Mouse (Mus musculus) T-helper 1 cell (primary cell): ENCODE measurements at regions not wholly inside any gene's neighbourhood (a gene's known extent, or its start where the extent isn't known, plus 50 kb on each side); places are given as distances from the start of the nearest gene placed in this dataset.

Source experiments
- in situ Hi-C: fragments of 300-600 bp; cut with MboI, MseI; formaldehyde crosslinking; loops from one replicate; pipeline ENCODE4 v1.15.1; 2025; ENCODE audit warnings: high pct_unique_total_duplicates

GRCm38 (mm10) chr16:82133955-82134665, 694.1 kb upstream of the Gm21833 start:
- in situ Hi-C loops: no loop called here

- in situ Hi-C loops: no loop called here
Observed at GRCm38 (mm10) chr16:82135255-82135654, 692.9 kb upstream of the Gm21833 start.

GRCm38 (mm10) chr16:82182797-82183196, 645.4 kb upstream of the Gm21833 start:
- in situ Hi-C loops: loop anchor here (10.0 kb wide), 1 partner anchor 1118 kb away; no protein-coding TSS in a partner anchor

DNA sequence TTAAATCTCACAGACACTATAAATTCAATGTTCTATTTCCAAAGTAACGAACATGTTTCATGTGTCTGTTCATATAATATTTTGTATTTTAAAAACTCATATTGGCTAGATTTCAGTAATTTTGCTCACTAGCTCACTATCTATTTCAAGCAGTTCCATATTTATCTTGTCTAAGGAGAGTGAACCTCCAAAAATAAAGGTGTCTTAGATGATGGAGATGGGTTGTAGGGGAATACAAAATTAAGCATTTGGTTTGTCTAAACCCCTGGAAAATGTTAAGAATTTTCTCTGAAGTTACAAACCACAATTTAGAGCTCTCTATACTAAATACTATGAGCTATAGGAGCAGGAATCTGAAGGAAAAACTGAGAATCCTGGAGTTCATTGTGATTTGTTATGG, 595.3 kb upstream of the Gm21833 start:
- in situ Hi-C loops: no loop called here

- in situ Hi-C loops: no loop called here
Observed at GRCm38 (mm10) chr16:82243851-82244250, 584.3 kb upstream of the Gm21833 start.
